Mouse (Mus musculus): ENCODE results near the gene Rgs3.

GRCm38 (mm10) chr4:62659264-62659663 is 99.6 kb downstream of the Rgs3 start:
- TF ChIP-seq CTCF (IDR thresholded peaks at IDR 0.05 in 2 of 3, conservative IDR thresholded peaks at IDR 0.05 in 1 of 3; ENCODE audit: control insufficient read depth in 1 of 3, insufficient read depth in 1 of 3, low read depth in 2 of 3, low read length in 3 of 3, poor library complexity in 1 of 3, severe bottlenecking in 1 of 3) = no peak
- no peak for TF ChIP-seq ETS1 (IDR thresholded peaks at IDR 0.05; ENCODE audit: low read depth, low read length)
- TF ChIP-seq POLR2A (IDR thresholded peaks at IDR 0.05; ENCODE audit: control insufficient read depth in 1 of 2, insufficient read depth in 1 of 2, low read depth in 1 of 2, low read length in 2 of 2, poor library complexity in 1 of 2) = no peak
- TF ChIP-seq USF2 (IDR thresholded peaks at IDR 0.05; ENCODE audit: borderline replicate concordance in 1 of 2, insufficient read depth in 1 of 2, low read depth in 1 of 2, low read length in 2 of 2) = no peak
- TF ChIP-seq POLR2AphosphoS2 (IDR thresholded peaks at IDR 0.05; ENCODE audit: low read length) = no peak
- TF ChIP-seq SMC3 (IDR thresholded peaks at IDR 0.05; ENCODE audit: low read depth, low read length) = no peak
